Mouse (Mus musculus) olfactory bulb, adult 2 months (tissue): ENCODE results near the gene Sf3b4.

Source experiments
- CTCF ChIP-seq: fragments of 200-500 bp; IDR thresholded peaks from 2 replicates; pipeline ENCODE4 v1.5.1; 2012; ENCODE audit warnings: low read depth, mild to moderate bottlenecking, low read length, moderate library complexity; ENCODE audit not compliant: insufficient read depth
- POLR2A ChIP-seq: fragments of 200-500 bp; IDR thresholded peaks from 2 replicates; pipeline ENCODE4 v1.6.1; 2012; ENCODE audit warnings: mild to moderate bottlenecking, low read depth, low read length, moderate library complexity; ENCODE audit not compliant: insufficient read depth

- no peak for TF ChIP-seq CTCF
- TF ChIP-seq POLR2A, result no peak
Observed at GRCm38 (mm10) chr3:96135011-96135410, 37.1 kb upstream of the Sf3b4 start.
